Mouse (Mus musculus) lung, adult 2 months (tissue): Measurements from ENCODE around the gene Zscan10.

Experiments used
- CTCF ChIP-seq: fragments of 200-500 bp; IDR thresholded peaks from 2 replicates; pipeline ENCODE4 v1.5.1; 2011; ENCODE audit warnings: mild to moderate bottlenecking, low read length, control low read depth; ENCODE audit not compliant: insufficient read depth
- POLR2A ChIP-seq: fragments of 200-500 bp; IDR thresholded peaks from 2 replicates; pipeline ENCODE4 v1.6.1; 2011; ENCODE audit warnings: low read depth, mild to moderate bottlenecking, control low read depth, low read length, borderline replicate concordance; ENCODE audit errors: extremely low read depth

- no peak for TF ChIP-seq CTCF
- TF ChIP-seq POLR2A: no peak
Observed at GRCm38 (mm10) chr17:23604394-23604793, 3.7 kb downstream of the Zscan10 start.
